Mouse (Mus musculus) brain, embryonic 14.5 days (tissue): Measurements from ENCODE around the gene Ccnt1.

Experiments
- CTCF ChIP-seq: fragments of 200-500 bp; IDR thresholded peaks from 2 replicates; pipeline ENCODE4 v1.5.1; 2012; ENCODE audit warnings: inconsistent platforms, mild to moderate bottlenecking, moderate library complexity, borderline replicate concordance; ENCODE audit not compliant: insufficient read depth, insufficient read length; ENCODE audit errors: extremely low read depth
- POLR2A ChIP-seq: fragments of 200-500 bp; IDR thresholded peaks from 2 replicates; pipeline ENCODE4 v1.6.1; 2012; ENCODE audit warnings: mild to moderate bottlenecking, inconsistent platforms, borderline replicate concordance; ENCODE audit not compliant: poor library complexity, insufficient read depth, insufficient read length, severe bottlenecking; ENCODE audit errors: extremely low read depth

- TF ChIP-seq CTCF (peak; percentile 39; the same call in 1 of the 2 replicates), POLR2A (peak; percentile 91; the same call in 1 of the 2 replicates)
Measured at GRCm38 (mm10) chr15:98567278-98568134, 3.2 kb downstream of the Ccnt1 start.
